Mouse (Mus musculus) hindbrain, embryonic 16.5 days (tissue): ENCODE measurements at regions not wholly inside any gene's neighbourhood (a gene's known extent, or its start where the extent isn't known, plus 50 kb on each side); places are given as distances from the start of the nearest gene placed in this dataset.

Source experiments
- ATAC-seq: fragments of 200-750 bp; cut with Nextera tagmentation; 2 replicates; pipeline ENCODE4 v1.8.0; 2017; ENCODE audit warnings: moderate TSS enrichment, moderate library complexity
- H3K27ac ChIP-seq: fragments of 300-500 bp; sonication (generic); 2 replicates; pipeline ENCODE4 v1.5.1; 2014; ENCODE audit warnings: low read depth, mild to moderate bottlenecking, control low read depth, low read length, moderate library complexity
- H3K27me3 ChIP-seq: fragments of 300-500 bp; sonication (generic); replicated peaks from 2 replicates; pipeline ENCODE4 v1.6.1; 2014; ENCODE audit warnings: low read length; ENCODE audit not compliant: control insufficient read depth, insufficient read depth
- H3K36me3 ChIP-seq: fragments of 300-500 bp; sonication (generic); 2 replicates; pipeline ENCODE4 v1.6.1; 2014; ENCODE audit warnings: mild to moderate bottlenecking, low read length, moderate library complexity, mixed read lengths; ENCODE audit not compliant: control insufficient read depth, insufficient read depth
- H3K4me1 ChIP-seq: fragments of 300-500 bp; sonication (generic); 2 replicates; pipeline ENCODE4 v1.6.1; 2014; ENCODE audit warnings: low read depth, low read length; ENCODE audit not compliant: control insufficient read depth, insufficient read depth
- H3K4me2 ChIP-seq: fragments of 300-500 bp; sonication (generic); 2 replicates; pipeline ENCODE4 v1.6.1; 2014; ENCODE audit warnings: mild to moderate bottlenecking, low read length, control low read depth, moderate library complexity
- H3K4me3 ChIP-seq: fragments of 300-500 bp; sonication (generic); 2 replicates; pipeline ENCODE4 v1.5.1; 2014; ENCODE audit warnings: mild to moderate bottlenecking, low read length, control low read depth, moderate library complexity
- H3K9ac ChIP-seq: fragments of 300-500 bp; sonication (generic); 2 replicates; pipeline ENCODE4 v1.6.1; 2014; ENCODE audit warnings: low read depth, mild to moderate bottlenecking, control low read depth, low read length, moderate library complexity
- H3K9me3 ChIP-seq: fragments of 300-500 bp; sonication (generic); 2 replicates; pipeline ENCODE4 v1.6.1; 2014; ENCODE audit warnings: mild to moderate bottlenecking, low read length, moderate library complexity; ENCODE audit not compliant: control insufficient read depth
- WGBS: fragments of 180-500 bp; shearing (Covaris S2); extraction: QIAGEN DNeasy Blood & Tissue Kit; methylation state at CpG from one replicate; pipeline ENCODE4 v1.1.7; 2014; 5-methylcytosine and 5-hydroxymethylcytosine counted together

DNA sequence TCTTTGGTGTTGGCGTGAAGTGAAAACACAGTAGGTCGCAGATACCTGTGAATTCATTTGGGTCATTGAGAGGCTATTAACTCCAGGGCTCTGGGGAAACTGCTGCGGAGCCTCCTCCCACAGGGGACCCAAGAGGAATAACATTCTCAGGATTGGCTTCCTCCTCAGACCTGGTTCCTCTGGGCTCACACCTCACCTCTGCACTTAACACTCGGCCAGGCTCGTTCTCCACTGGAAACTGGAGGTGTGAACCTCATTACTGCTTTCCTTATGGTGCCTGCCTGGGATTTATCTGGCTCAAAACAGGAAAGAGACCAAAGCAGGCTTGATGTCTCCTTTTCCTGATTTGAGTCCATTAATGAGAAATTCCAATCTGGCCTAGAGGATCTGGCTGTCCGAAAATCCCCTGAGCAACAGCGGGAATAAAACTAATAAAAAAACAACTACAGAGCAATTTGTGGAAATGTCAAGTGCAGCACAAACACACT, 55.8 kb upstream of the Klf9 start:
- Histone ChIP-seq H3K4me2 (no peak overlapping the region), H3K36me3 (no peaks in the 10 kb centered on the region), H3K4me3 (no peak overlapping the region), H3K4me1 (no peaks in the 10 kb centered on the region), H3K27ac (no peak overlapping the region), H3K9ac (no peak overlapping the region), H3K27me3 (no peaks in the 10 kb centered on the region), H3K9me3 (no peaks in the 10 kb centered on the region)
- no peak for ATAC-seq
- 82% methylated on average over 7 of the region's 7 CpGs for WGBS

GRCm38 (mm10) chr19:23087575-23087974, 53.5 kb upstream of the Klf9 start:
- ATAC-seq, result no peak
- Histone ChIP-seq H3K27me3 (no peaks in the 10 kb centered on the region), H3K27ac (no peak overlapping the region), H3K9me3 (no peaks in the 10 kb centered on the region), H3K4me1 (no peaks in the 10 kb centered on the region), H3K4me2 (no peak overlapping the region), H3K36me3 (no peaks in the 10 kb centered on the region), H3K9ac (no peak overlapping the region), H3K4me3 (no peak overlapping the region)
- 87% methylated on average over 3 of the region's 3 CpGs for WGBS

- Histone ChIP-seq H3K9ac (no peak overlapping the region), H3K4me3 (no peak overlapping the region), H3K4me1 (no peaks in the 10 kb centered on the region), H3K9me3 (no peaks in the 10 kb centered on the region), H3K27me3 (no peaks in the 10 kb centered on the region), H3K27ac (no peak overlapping the region), H3K36me3 (no peaks in the 10 kb centered on the region), H3K4me2 (no peak overlapping the region)
- no peak for ATAC-seq
- WGBS, result 80% methylated on average over 1 of the region's 1 CpGs
Observed at GRCm38 (mm10) chr19:23089081-23089480, 51.9 kb upstream of the Klf9 start.

DNA sequence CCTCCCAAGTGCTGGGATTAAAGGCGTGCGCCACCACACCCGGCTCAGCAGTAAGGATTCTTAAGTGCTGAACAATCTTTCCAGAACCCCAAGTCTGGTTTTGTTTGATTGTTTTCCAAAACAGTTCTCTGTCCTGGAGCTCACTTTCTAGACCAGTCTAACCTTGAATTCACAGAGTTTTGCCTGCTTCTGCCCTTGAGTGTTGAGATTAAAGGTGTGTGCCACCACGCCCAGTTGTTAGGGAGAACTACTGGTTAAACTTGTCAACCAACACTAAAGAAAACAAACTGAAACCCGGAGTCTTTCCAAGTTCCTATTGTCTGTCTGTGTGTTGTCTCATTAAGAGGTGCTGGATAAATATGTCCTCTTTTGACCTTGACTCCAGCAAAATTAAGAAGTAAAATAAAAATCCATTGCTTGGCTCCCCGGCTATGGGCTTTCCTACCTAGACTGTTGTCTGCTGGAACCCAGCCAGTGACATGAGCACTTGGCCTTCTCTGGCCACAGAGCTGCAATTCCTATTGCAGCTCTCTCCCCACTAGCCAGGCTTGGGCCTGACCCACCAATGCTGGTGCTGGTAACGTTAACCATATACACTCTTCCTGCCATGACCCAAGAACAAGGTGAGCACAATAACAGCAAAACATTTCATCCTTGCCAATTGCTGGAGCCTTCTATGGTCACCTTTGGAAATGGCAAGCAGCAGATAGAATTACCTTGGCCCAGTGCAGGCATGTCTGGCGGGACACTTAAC, 51.1 kb upstream of the Klf9 start:
- Histone ChIP-seq H3K27ac (no peak overlapping the region), H3K9ac (no peak overlapping the region), H3K4me1 (no peaks in the 10 kb centered on the region), H3K9me3 (no peaks in the 10 kb centered on the region), H3K4me3 (no peak overlapping the region), H3K4me2 (no peak overlapping the region), H3K27me3 (no peaks in the 10 kb centered on the region), H3K36me3 (no peaks in the 10 kb centered on the region)
- 93% methylated on average over 8 of the region's 8 CpGs for WGBS
- ATAC-seq, result no peak
